Mouse (Mus musculus) layer of hippocampus, adult 11-12 months (tissue): ENCODE results near the gene Foxd1.

Experiments
- DNase-seq: peaks from one replicate; pipeline ENCODE4 v3.0.0; 2022; ENCODE audit warnings: low spot score

Foxd1 gene

DNA sequence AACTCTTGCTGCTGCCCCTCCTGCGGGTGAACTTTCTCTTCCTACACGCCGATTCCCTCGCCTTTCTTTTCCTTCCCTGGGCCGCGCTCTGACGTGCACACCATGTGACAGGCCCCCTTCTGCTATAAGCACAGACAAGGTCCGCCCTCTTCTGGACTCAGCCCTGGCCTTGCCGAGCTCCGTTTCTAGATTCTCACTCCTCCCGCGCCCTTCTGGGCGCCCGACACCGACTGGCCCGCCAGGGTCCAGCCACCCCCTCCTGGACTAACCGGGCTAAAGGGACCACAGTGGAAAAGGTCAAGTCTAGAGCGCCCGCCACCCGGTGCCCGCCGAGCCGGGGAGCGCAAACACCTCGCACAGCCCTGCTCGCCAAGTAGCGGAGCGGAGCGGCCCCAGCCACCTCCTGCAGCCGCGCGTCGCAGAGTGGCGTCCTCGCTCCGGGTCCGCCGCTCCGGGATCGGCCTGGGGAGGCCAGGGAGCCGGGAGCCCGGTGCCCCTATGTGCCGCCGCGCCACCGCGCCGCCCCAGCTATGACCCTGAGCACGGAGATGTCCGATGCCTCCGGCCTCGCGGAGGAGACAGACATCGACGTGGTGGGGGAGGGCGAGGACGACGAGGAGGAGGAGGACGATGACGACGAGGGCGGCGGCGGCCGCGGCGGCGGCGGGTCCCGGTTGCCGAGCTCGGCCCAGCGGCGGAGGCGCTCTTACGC lies at the start of gene Foxd1:
Foxd1 (plus strand) TSS at position 153 of the 712 bp plus-strand sequence.
- no peak for DNase-seq

DNA sequence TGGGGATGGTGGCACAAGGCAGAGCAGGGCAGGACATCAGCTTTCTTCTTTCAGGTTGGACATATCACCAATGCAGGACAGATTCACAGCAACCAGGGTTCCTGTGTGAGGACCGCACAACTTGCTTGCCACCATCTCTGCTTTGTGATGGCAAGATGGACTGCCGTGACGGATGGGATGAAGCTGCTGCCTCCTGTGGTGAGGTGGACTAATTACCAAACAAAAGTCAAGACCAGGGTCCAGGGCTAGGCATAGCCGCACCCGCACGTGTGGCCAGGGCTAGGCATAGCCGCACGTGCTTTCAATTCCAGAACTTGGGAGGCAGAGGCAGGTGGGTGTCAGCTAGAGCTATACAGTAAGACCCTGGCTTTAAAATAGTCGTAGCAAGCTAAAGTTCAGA lies 48.8 kb upstream of the Foxd1 start:
- DNase-seq, result no peak

DNA sequence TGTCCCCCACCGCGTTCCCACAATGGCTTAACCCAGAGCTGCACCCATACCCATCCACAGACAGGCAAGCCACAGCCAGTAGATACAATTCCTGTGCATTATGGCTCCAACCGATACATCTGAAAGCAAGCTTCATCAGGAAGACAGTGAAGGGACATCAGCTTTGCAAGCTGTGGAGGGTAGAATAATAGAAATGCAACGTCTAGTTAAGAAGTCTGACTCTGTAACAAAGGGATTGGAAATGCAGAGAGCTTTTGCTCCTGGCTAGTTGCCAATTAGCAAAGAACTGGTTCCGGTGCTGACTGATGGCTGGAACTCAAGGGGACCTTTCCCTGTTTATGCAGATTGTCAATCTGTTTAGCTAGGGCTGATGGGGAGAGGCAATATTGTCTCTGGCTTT lies 47.6 kb upstream of the Foxd1 start:
- no peak for DNase-seq

DNA sequence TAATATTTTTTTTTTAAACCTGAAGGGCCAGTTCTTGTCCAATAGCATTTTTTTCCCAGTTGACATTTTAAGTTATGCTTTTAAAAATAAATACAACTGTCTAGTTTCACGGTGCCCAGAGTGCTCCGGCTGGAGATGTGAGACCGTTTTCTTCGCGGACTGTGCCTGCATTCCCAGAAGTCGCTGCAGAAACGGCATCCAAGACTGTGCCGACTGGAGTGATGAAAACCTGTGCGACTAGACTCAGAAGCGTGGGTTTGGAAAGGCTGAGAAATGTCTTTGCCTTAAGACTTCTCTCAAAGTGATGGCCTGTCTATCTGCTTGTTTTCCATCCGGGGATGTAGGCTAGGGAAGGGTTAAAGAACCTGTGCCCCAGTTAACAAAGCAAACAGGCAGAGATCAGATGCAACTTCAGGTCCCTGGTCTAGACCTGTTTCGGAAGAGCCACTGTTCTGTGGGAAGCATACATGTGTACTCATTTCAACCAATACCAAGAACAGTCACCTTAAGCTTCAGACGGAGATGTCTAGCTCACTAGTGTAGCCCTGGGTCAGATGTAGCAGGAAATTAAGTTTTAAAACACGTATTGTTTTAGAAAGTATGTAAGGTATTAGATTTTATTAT lies 47.1 kb upstream of the Foxd1 start:
- no peak for DNase-seq

DNA sequence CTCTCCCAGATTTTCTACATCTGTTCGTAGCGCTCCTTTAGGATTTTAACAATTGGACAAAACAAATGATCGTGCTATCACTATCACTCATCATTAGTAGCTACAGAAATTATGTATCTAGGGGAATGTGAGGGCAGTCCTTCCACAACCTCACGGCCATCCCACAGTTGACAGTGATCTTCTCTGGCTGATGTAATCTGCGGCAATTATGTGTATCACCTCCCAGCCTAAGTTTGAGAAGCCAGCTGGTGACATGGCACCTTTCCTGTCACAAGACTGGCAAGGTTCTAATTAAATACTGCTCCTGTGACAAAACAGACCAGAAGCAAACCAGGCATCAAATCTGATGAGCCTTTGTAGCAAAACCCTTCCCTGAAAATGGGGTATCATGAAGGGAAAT lies 46.0 kb upstream of the Foxd1 start:
- DNase-seq, result no peak

DNA sequence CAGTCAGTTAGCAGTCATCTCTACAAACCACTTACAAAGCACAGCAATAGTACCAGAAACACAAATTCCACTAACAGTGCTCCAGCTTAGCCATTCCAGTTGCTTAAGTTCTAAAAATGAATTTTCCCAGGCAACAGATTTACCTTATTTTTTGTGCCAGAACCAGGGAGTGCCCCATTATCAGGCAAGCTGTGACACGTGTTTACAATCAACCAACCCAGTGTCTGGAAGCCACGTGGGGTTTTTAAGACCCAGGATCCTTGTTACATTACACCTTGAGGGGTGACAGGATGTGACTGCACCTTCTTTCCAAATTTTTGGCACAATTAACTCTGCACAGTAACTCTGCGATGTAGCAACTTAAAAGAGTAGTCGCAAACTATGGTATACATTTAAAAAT lies 45.3 kb upstream of the Foxd1 start:
- no peak for DNase-seq

DNA sequence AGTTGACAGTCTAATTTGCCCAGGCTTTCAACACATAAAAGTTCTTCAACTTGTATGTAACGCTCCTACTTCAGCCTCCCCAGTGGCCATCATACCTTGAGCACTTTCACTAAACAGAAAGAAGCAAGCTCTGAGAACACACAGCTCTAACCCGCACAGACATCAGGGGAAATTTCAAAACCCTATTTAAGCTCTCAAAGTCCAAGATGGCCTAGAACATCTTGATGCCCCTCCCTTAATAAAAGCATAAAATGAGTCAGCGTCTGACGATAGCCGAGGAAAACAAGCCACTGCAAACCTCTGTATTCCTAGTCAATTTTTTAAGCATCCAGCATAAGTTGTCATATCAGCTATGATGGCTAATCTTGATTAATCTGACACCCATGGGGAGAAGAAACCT lies 42.4 kb upstream of the Foxd1 start:
- no peak for DNase-seq

DNA sequence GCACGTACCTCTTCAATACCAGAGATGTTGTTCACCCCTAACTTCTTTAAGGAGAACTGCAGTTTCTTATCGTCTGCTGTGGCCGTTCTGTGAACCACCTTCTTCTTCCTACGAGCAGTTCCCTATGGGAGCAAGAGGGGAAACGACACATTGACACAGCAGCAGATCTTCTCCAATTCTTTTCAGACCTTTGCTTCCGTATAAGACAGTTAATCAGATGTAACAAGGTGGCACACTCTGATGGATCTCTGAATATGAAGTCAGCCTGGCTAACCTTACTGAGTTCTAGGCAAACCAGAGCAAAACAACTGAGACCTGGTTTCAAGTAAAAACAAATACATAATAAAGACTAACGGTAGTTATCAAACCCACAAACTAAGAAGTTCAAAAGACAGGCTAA lies 40.4 kb upstream of the Foxd1 start:
- DNase-seq, result no peak

DNA sequence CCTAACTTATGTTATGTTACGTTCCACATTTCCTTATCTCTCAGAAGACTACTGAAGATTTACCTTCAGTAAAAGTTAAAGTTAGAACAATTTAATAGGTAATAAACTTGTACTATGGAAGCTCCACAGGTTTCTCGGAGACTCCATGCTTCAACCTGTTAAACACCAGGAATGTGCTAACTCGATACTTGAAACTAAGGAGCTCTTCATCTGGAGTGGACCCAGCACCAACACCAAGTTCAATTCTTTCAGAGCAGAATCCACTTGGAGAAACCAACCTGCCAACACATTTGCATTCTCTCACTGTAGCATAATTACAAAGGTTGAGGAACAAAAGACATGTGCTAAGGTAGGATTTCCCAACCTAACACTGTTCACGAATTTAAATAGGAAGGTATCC lies 38.9 kb upstream of the Foxd1 start:
- no peak for DNase-seq

DNA sequence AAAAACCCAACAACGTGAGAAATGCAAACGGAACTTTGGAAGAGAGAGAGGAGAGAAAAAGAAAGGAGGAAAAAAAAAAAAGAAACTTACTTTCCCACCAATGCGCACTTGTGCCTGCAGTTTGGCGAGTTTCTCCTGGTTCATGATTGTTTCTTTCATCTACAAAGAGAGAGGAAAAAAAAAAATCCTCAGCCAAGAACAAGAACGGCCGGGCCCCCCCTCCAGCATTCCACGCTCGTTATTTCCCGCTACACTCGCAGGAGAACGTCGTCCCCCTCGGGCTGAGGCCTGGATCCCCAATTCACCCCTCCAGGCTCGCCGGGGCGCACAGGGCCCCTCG lies 37.9 kb upstream of the Foxd1 start:
- no peak for DNase-seq

DNA sequence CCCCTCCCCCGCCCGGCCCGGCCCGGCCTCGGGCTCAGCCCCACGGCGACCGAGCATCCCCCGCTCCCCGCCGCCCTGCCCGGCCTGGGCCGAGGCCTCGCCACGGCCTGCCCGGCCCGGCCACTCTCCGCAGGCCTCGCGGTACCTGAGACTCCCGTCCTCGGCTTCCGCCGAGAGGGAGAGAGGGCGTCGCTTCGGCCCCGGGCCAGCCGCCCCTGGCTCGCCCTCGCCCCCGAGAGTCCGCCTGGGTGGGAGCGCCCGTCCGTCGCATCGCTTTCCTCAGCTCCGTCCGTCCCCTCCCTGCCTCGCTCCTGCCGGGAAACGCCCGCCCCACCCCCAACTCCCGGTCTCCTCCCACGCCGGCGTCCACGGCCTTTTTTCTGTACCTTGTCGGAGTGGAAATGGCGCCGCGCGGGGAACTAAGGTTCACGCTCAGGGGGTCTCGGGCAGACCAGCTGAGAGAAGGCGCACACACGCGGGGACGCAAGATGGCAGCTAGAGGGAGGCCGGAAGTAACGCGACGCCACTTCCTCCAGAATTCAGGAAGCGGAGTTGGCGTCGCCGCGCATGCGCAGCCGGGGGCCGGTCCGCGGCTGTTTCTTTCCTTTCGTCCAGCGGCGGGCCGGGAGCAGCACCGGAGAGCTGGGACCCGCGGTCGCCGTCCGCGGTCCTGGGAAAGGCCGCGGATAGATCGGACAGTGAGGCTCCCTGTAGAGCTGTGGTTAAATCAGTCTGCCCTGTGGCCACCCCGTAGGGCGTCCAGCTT lies 37.4 kb upstream of the Foxd1 start, which contains the start of gene Btf3:
Btf3 (minus strand) TSS at position 527 of the 766 bp plus-strand sequence.
- DNase-seq, result peak; percentile 93

DNA sequence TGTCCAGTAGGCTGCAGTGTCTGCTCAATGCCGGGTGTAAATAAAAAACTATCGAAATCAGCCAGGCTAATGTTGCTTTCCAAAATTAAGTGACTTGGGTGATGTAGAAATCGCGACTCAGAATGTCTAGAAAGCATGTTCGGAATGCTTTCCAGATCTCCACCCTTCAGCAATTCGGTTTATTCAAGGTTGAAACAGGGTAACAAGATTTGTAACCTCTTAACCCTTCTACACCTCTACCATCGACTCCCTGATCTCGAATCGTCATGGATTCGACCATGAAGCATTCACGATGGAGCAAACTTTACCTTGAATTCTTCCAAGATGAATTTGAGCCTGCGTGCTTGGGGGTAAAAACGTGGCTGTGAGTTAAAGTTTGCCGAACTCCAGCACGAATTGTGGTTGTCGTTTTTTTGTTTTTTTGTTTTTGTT lies 36.8 kb upstream of the Foxd1 start:
- DNase-seq, result no peak

DNA sequence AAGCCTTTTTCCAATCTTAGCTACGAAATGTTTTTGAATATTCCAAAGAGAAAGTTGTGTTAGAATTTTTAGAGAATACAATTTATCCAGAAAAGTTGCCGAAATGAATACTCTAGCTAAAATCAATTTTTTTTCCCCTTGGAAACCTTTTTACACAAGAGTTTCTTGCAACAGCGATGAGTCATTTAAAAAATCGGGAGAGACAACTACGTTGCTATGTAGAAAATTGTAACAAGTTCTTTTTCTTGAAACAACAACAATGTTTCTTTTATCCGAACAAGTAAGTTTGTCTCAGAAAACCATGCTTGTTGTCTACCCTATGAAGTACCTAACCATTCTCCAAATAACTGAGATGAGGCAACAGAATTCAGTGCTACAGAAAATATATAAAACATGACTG lies 36.1 kb upstream of the Foxd1 start:
- no peak for DNase-seq

DNA sequence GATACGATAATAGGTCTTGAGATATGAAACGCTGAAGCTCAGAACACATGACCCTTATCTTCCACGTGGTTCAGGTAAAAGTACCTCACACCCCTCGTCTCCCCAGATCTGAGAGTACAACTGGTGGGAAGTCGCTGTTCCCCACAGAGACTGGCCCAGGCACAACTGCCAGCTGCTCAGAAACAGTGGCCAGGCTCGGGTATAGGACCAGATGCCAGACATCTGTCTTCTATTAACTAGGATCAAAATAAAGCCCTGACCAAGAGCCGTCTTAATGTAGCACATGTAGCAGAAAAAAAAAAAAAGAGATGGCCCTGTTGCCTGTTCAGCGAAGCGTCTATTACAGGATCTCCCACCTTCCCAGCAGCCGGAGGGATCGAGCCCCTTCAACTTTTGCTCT lies 29.0 kb upstream of the Foxd1 start:
- no peak for DNase-seq

DNA sequence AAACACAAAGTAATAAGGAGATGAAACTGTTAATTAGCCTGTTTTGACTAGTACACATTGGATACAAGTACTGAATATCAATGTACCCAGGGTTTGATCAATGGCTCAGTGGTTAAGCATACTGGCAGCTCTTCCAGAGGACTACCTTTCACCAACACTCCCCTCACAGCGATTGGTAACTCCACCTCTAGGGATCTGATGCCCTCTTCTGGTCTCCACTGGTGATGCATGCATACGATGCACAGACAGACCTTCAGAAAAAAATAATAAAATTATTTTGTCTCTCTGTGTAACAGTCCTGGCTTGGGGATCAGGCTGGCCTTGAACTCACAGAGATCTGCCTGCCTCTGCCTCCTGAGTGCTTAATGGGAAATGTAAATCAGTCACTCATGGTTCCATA lies 21.9 kb upstream of the Foxd1 start:
- peak; percentile 41 for DNase-seq

DNA sequence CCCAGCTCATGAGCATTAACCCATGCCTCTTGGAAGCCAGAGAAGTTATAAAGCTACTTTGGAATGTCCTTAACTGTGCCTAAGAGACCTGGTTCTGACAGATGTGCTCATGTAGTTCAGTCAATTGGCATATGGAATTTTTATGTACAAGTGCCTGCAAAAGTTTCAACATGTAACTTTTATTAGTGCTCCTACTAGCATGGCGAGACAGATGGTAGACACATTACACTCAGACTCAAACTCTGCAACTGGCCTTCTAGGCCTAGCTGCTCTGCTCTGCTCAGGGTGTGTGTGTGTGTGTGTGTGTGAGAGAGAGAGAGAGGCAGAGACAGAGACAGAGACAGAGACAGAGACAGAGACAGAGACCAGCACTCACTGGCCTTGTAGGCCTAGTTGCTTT lies 17.8 kb upstream of the Foxd1 start:
- DNase-seq, result no peak

DNA sequence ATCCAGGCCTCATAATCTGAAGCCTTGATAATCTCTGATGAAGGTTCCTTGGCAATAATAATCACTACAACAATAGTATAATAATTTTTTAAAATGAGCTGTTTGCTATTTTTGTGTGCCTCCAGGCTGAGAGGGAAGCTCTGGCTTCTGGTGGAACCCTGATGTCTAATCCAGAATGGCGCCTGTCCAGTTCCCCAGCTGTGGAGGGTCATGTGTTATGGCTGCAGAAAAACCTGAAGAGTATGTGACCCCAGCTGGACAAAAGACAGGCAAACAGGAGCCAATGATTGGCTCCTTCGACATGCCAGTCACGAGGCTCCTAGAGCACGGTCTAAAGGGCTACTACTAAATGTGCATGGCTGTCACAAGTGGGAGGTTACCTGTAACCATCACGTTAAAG lies 13.5 kb upstream of the Foxd1 start:
- DNase-seq, result no peak

DNA sequence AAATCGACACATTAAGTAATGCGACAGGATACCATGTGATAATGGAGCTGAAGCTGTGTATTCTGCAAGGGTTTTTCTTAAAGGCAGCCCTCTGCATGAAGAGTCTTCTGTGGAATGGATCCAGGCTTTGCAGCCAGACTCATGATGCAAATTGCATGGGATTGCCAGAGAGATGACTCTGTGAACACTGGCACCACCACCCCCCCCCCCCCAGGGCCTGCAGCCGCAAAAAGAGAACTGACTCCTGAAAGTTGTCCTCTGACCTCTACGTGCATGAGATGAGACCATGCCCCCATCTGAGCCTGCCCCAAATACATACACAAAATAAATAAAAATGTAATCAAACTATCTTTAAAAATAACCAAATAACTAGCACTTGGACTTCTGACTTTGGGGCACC lies 4.6 kb upstream of the Foxd1 start:
- DNase-seq, result no peak

DNA sequence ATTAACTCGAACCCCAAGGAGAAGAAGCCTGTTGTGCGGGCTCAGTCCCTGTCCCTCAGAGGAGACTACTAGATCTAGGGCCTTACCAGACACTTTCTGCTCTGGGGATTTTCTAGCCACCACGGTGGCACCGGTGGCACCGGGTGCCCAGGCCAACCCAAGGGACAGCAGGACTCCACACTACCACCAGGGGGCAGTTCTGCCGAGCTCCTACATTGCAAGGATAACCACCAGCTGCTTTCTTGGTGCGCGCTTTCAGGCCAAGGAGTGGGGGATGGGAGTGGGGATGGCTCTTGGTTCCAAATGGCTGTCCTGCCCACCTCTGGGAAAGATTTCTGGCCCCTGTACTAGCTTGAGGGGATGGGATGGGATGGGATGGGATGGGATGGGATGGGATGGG lies 2.5 kb upstream of the Foxd1 start:
- no peak for DNase-seq

DNA sequence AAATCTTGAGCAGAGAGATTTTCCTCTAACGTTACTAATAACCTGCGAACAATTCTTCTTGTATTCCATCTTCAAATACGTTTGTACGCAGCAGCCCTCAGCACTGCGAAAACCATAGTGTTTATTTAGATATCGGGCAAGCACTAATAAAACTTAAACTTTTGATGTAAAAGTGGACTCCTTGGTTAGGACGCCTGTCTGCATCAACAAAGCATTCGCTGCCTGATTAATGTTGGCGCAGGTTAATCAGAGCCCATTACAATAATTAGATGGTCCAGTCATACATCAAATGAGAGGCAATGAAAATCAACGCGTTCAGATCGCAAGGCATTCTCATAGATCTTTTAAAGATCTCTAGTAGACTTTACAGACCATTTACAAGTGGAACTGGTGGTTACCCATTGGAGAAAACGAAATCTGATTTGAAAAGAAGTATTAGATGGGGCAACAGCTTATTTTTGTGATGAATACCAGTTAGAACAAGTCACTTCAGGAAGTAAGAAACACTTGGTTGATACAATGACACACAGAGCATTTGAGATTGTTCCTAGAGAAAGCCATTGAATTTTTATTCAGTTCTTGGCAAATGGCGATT lies 1.6 kb upstream of the Foxd1 start:
- DNase-seq, result no peak

DNA sequence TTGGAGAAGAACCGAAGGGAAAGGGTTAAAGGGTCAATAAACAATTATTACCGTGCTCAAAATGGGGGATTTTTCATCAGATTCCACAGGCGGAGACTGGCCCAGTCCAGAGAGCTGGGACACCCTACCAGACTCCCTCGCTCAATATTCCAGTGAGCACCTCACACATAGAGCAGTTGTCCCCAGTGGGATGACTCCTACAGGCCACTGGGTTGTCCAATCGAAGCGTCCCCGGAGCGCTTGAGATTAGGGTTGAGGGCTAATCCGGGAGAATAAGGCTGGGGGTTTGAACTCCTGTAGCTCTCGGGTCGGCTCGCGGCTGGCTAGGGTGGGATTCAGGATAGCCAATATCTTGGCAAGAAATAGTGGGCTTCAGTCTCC lies 343 bp upstream of the Foxd1 start:
- no peak for DNase-seq

DNA sequence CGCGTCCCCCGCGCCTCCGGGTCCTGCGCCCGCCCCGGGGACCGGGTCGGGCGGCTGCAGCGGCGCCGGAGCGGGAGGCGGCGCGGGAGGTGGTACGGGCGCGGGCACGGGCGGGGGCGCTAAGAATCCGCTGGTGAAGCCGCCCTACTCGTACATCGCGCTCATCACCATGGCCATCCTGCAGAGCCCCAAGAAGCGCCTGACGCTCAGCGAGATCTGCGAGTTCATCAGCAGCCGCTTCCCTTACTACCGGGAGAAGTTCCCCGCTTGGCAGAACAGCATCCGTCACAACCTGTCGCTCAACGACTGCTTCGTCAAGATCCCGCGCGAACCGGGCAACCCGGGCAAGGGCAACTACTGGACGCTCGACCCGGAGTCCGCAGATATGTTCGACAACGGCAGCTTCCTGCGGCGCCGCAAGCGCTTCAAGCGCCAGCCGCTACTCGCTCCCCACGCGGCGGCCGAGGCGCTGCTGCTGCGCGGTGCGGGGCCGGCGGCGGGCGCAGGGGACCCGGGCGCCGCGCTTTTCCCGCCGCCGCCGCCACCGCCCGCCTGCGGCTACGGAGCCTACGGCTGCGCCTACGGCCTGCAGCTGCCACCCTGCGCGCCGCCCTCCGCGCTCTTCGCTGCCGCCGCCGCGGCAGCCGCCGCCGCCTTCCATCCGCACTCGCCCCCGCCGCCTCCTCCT lies 973 bp downstream of the Foxd1 start:
- DNase-seq, result no peak
